ENCODE assay signal across 8 mouse cellular contexts in genomic region chr4:134018779-134019145, GRCm38 (mm10). TPM values are rescaled to one million over a fixed set of nuclear protein-coding genes. Genes with fewer than 3 reads are reported as not detected.
A peak's percentile ranks its signal among the peaks of the same experiment; 100 is the strongest.
DNase-seq lines count a peak whose midpoint lies in the region; ATAC-seq lines count a peak whose summit lies in the region.

TSS of gene Lin28a (minus strand) at chr4:134018841.

- H3K9ac ChIP-seq in heart, embryonic 15.5 days = no peak within 1 kb of the TSS
- H3K9ac ChIP-seq in intestine, embryonic 15.5 days = no peak within 1 kb of the TSS
- peak within 1 kb of the TSS; percentile 30 for H3K9ac ChIP-seq in midbrain, embryonic 15.5 days

- no peak within 1 kb of the TSS for H3K27ac ChIP-seq in heart, embryonic 15.5 days
- peak within 1 kb of the TSS; percentile 89 for H3K27ac ChIP-seq in embryonic facial prominence, embryonic 10.5 days (replicated peaks)
- no peak within 1 kb of the TSS for H3K27ac ChIP-seq in intestine, embryonic 15.5 days
- H3K27ac ChIP-seq in midbrain, embryonic 15.5 days = peak within 1 kb of the TSS; percentile 60

- WGBS in heart, embryonic 15.5 days = under 1% methylated on average over 9 of the region's 9 CpGs
- WGBS in embryonic facial prominence, embryonic 10.5 days = under 1% methylated on average over 9 of the region's 9 CpGs
- 2% methylated on average over 9 of the region's 9 CpGs for WGBS in intestine, embryonic 15.5 days
- 0% methylated on average over 9 of the region's 9 CpGs for WGBS in midbrain, embryonic 15.5 days

- peaks cover 16% of the 10 kb centered on the region for H3K4me1 ChIP-seq in heart, embryonic 15.5 days (replicated peaks)
- peaks cover 67% of the 10 kb centered on the region for H3K4me1 ChIP-seq in embryonic facial prominence, embryonic 10.5 days
- H3K4me1 ChIP-seq in intestine, embryonic 15.5 days (replicated peaks) = peaks cover 21% of the 10 kb centered on the region
- H3K4me1 ChIP-seq in midbrain, embryonic 15.5 days = peaks cover 38% of the 10 kb centered on the region

- DNase-seq in heart, adult 9 months (ENCODE audit: low spot score in 2 of 2) = no peak
- DNase-seq in embryonic facial prominence, embryonic 10.5 days (ENCODE audit: low spot score) = peak; percentile 83
- no peak for DNase-seq in left cerebral cortex, adult 11 months (ENCODE audit: low spot score)
- DNase-seq in adrenal gland, postnatal 36 days = no peak
- DNase-seq in kidney, postnatal 14 days = no peak

- ATAC-seq in heart, embryonic 15.5 days (replicated peaks; ENCODE audit: insufficient number of reproducible peaks, insufficient read depth, low FRiP score, low read depth) = no peak
- ATAC-seq in intestine, embryonic 15.5 days = no peak
- ATAC-seq in midbrain, embryonic 15.5 days (replicated peaks) = 0 out of 2 replicates have a peak, but pooled peaks have one; percentile 42

- H3K9me3 ChIP-seq in heart, embryonic 15.5 days (replicated peaks) = no peaks in the 10 kb centered on the region
- H3K9me3 ChIP-seq in embryonic facial prominence, embryonic 10.5 days = no peaks in the 10 kb centered on the region
- no peaks in the 10 kb centered on the region for H3K9me3 ChIP-seq in intestine, embryonic 15.5 days
- no peaks in the 10 kb centered on the region for H3K9me3 ChIP-seq in midbrain, embryonic 15.5 days

- H3K27me3 ChIP-seq in heart, embryonic 15.5 days = peaks cover 50% of the 10 kb centered on the region
- H3K27me3 ChIP-seq in embryonic facial prominence, embryonic 10.5 days (replicated peaks; ENCODE audit: low read depth, poor library complexity, severe bottlenecking) = no peaks in the 10 kb centered on the region
- peaks cover 42% of the 10 kb centered on the region for H3K27me3 ChIP-seq in intestine, embryonic 15.5 days (replicated peaks)
- peaks cover 11% of the 10 kb centered on the region; the same call in 1 of the 2 replicates for H3K27me3 ChIP-seq in midbrain, embryonic 15.5 days (replicated peaks)

- no peaks in the 10 kb centered on the region for H3K36me3 ChIP-seq in heart, embryonic 15.5 days
- peaks cover 9% of the 10 kb centered on the region; the same call in 1 of the 2 replicates for H3K36me3 ChIP-seq in embryonic facial prominence, embryonic 10.5 days (replicated peaks)
- no peaks in the 10 kb centered on the region for H3K36me3 ChIP-seq in intestine, embryonic 15.5 days
- no peaks in the 10 kb centered on the region for H3K36me3 ChIP-seq in midbrain, embryonic 15.5 days (replicated peaks)

- peak within 1 kb of the TSS; percentile 21 for H3K4me3 ChIP-seq in heart, embryonic 15.5 days
- peak within 1 kb of the TSS; percentile 69 for H3K4me3 ChIP-seq in embryonic facial prominence, embryonic 10.5 days
- H3K4me3 ChIP-seq in intestine, embryonic 15.5 days (replicated peaks) = peak within 1 kb of the TSS; percentile 13; the same call in 1 of the 2 replicates
- peak within 1 kb of the TSS; percentile 37 for H3K4me3 ChIP-seq in midbrain, embryonic 15.5 days

- H3K4me2 ChIP-seq in heart, embryonic 15.5 days = peak within 1 kb of the TSS; percentile 47
- peak within 1 kb of the TSS; percentile 49 for H3K4me2 ChIP-seq in intestine, embryonic 15.5 days (replicated peaks)
- peak within 1 kb of the TSS; percentile 63 for H3K4me2 ChIP-seq in midbrain, embryonic 15.5 days

RNA-seq across cellular contexts. Expression of gene Lin28a, which starts in this region (rescaled TPM):
- polyA plus RNA-seq in heart, embryonic 15.5 days (2015; fragmentation: Nextera tagmentation; extraction: Ambion mirVana) = 0.14 and 0.19 TPM in 2 replicates
- polyA plus RNA-seq in embryonic facial prominence, embryonic 10.5 days (2016; fragmentation: Nextera tagmentation; extraction: Ambion mirVana) = 18.7 and 24.2 TPM in 2 replicates
- polyA plus RNA-seq in intestine, embryonic 15.5 days (2015; fragmentation: Nextera tagmentation; extraction: Ambion mirVana) = 0.05 and 0.10 TPM in 2 replicates
- 0.27 and 0.64 TPM in 2 replicates for polyA plus RNA-seq in midbrain, embryonic 15.5 days (2015; fragmentation: Nextera tagmentation; extraction: Ambion mirVana)
- total RNA-seq in adrenal gland, postnatal 36 days (2021) = not detected

Comparison
In these comparisons a context has a peak if more than half of its experiments do, and no peak if none do; other contexts are left out.
1. RNA of gene Lin28a (polyA plus RNA-seq): 18.7 to 24.2 TPM in embryonic facial prominence, embryonic 10.5 days; 0.27 to 0.64 TPM in midbrain, embryonic 15.5 days, 0.14 to 0.19 TPM in heart, embryonic 15.5 days and 0.05 to 0.10 TPM in intestine, embryonic 15.5 days; every median in the first group is over 10 times any median in the second.
2. Peak in ATAC-seq, H3K4me3 ChIP-seq, H3K27ac ChIP-seq, H3K9ac ChIP-seq and H3K4me2 ChIP-seq in midbrain, embryonic 15.5 days; RNA of the gene not detected or under 1 TPM.
3. H3K4me3 ChIP-seq: peak in every context shown above with its lines; median percentile 69 in embryonic facial prominence, embryonic 10.5 days; 37 in midbrain, embryonic 15.5 days; 21 in heart, embryonic 15.5 days; 13 in intestine, embryonic 15.5 days.
4. Peak in every context shown above with its lines, with median percentiles within 50 percentile points of each other: H3K4me2 ChIP-seq.